Mouse (Mus musculus): ENCODE data around the gene Pgp. TPM values are rescaled to one million over a fixed set of nuclear protein-coding genes. Genes with fewer than 3 reads are reported as not detected.

Pgp gene
- polyA plus RNA-seq, 1 experiment from 2014 or later = 85.4 TPM

DNA sequence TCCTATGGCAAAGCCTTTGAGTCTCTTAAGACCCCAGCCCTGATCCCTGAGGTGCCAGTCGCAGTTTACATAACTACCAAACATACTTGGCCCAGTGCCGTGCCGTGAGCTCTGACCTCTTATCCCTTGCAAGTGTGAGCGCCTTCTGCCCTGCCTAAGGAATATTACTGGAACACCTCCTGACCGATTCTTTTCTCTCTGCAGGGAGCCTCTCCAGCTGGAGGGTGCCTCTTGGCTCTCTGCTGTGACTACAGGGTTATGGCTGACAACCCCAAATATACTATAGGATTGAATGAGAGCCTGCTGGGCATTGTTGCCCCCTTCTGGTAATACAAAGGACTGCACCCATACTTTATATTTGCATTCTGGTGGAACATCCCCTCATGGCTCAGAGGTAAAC is 33.2 kb upstream of the Pgp start:
- Histone ChIP-seq H3K9ac (ENCODE audit: low read depth, low read length) (no peak overlapping the region), H3K36me3 (ENCODE audit: control insufficient read depth, insufficient read depth, low read length) (peaks cover 21% of the 10 kb centered on the region), H3K4me2 (ENCODE audit: low read length) (no peak overlapping the region), H3K27me3 (replicated peaks; ENCODE audit: control insufficient read depth, insufficient read depth, low read length) (no peaks in the 10 kb centered on the region), H3K9me3 (ENCODE audit: control insufficient read depth, low read length) (no peaks in the 10 kb centered on the region), H3K27ac (ENCODE audit: low read depth, low read length) (no peak overlapping the region), H3K4me1 (ENCODE audit: control insufficient read depth, insufficient read depth, low read depth, low read length) (no peaks in the 10 kb centered on the region), H3K4me3 (ENCODE audit: low read length) (no peak overlapping the region)
- 63% methylated on average over 5 of the region's 5 CpGs for WGBS
- ATAC-seq = peak; percentile 55

GRCm38 (mm10) chr17:24440377-24440776 is 29.8 kb upstream of the Pgp start:
- H3K4me1 ChIP-seq (ENCODE audit: control insufficient read depth, insufficient read depth, low read depth, low read length) = no peaks in the 10 kb centered on the region
- 92% methylated on average over 8 of the region's 8 CpGs for WGBS

DNA sequence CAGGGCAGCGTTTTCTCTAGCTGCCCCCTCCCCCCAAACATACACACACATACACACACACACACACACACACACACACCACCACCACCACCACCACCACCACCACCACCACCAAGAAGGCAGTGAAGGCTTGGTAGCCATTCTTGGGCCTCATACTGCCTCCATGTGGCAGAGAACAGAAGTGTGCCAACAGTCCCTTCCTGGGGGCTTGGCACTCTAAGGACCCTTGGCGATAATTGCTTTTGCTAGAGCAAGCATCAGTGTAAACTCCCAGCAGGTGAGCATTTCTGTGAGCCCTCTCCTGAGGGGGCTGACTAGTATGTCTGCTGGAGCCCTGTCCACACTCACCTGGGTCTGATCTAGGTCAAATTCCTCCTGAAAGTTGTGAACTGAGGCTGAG is 29.0 kb upstream of the Pgp start:
- no peak for ATAC-seq
- H3K9me3 ChIP-seq (ENCODE audit: control insufficient read depth, low read length) = no peaks in the 10 kb centered on the region
- WGBS = 38% methylated on average over 1 of the region's 2 CpGs
- no peaks in the 10 kb centered on the region for H3K4me1 ChIP-seq (ENCODE audit: control insufficient read depth, insufficient read depth, low read depth, low read length)
- H3K4me2 ChIP-seq (ENCODE audit: low read length) = no peak overlapping the region
- H3K27me3 ChIP-seq (replicated peaks; ENCODE audit: control insufficient read depth, insufficient read depth, low read length) = no peaks in the 10 kb centered on the region
- no peak overlapping the region for H3K4me3 ChIP-seq (ENCODE audit: low read length)
- no peak overlapping the region for H3K27ac ChIP-seq (ENCODE audit: low read depth, low read length)
- peaks cover 46% of the 10 kb centered on the region for H3K36me3 ChIP-seq (ENCODE audit: control insufficient read depth, insufficient read depth, low read length)
- no peak overlapping the region for H3K9ac ChIP-seq (ENCODE audit: low read depth, low read length)

More at GRCm38 (mm10) chr17:24440377-24440776, 29.8 kb upstream of the Pgp start:
- Histone ChIP-seq H3K27ac (ENCODE audit: low read depth, low read length) (no peak overlapping the region), H3K9me3 (ENCODE audit: control insufficient read depth, low read length) (no peaks in the 10 kb centered on the region), H3K4me2 (ENCODE audit: low read length) (no peak overlapping the region), H3K9ac (ENCODE audit: low read depth, low read length) (no peak overlapping the region), H3K4me3 (ENCODE audit: low read length) (no peak overlapping the region), H3K36me3 (ENCODE audit: control insufficient read depth, insufficient read depth, low read length) (peaks cover 38% of the 10 kb centered on the region), H3K27me3 (replicated peaks; ENCODE audit: control insufficient read depth, insufficient read depth, low read length) (no peaks in the 10 kb centered on the region)
- ATAC-seq = no peak

GRCm38 (mm10) chr17:24442107-24442506 is 28.1 kb upstream of the Pgp start:
- Histone ChIP-seq H3K4me1 (ENCODE audit: control insufficient read depth, insufficient read depth, low read depth, low read length) (no peaks in the 10 kb centered on the region), H3K27ac (ENCODE audit: low read depth, low read length) (no peak overlapping the region), H3K9ac (ENCODE audit: low read depth, low read length) (no peak overlapping the region), H3K27me3 (replicated peaks; ENCODE audit: control insufficient read depth, insufficient read depth, low read length) (no peaks in the 10 kb centered on the region), H3K4me2 (ENCODE audit: low read length) (no peak overlapping the region), H3K4me3 (ENCODE audit: low read length) (no peak overlapping the region), H3K36me3 (ENCODE audit: control insufficient read depth, insufficient read depth, low read length) (peaks cover 53% of the 10 kb centered on the region), H3K9me3 (ENCODE audit: control insufficient read depth, low read length) (no peaks in the 10 kb centered on the region)
- 87% methylated on average over 14 of the region's 14 CpGs for WGBS
- no peak; the same call in 1 of the 2 replicates for ATAC-seq

DNA sequence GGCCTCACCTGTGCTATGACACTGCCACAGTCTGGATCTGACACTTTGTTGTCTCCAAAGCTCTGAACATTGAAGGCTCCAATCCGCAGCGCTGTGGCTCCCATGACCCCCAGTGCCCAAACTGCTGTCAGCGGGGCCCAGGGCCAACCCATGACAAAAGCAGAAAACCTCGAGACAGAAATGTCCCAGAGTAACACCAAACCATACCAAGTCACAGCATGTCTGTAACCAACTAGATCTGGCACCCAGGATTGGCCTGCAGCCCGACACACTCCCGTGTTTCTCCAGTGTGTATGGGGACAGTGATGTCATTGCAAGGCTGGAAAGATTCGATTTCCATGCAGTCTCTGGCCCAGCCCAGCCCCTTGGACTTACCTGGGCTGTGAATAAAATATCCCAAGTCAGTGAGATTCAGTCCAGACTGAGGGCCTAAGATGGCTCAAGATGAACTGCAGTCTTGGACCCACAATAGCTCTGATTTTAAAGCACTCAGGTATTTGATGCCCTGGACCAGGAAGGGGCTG is 27.5 kb upstream of the Pgp start, which contains the start of gene Dnase1l2:
Gene Dnase1l2 (minus strand): TSS at position 474 of the 524 bp plus-strand sequence.
- Histone ChIP-seq H3K27ac (ENCODE audit: low read depth, low read length) (no peak within 1 kb of the TSS), H3K36me3 (ENCODE audit: control insufficient read depth, insufficient read depth, low read length) (peaks cover 52% of the 10 kb centered on the region), H3K9me3 (ENCODE audit: control insufficient read depth, low read length) (no peaks in the 10 kb centered on the region), H3K27me3 (replicated peaks; ENCODE audit: control insufficient read depth, insufficient read depth, low read length) (no peaks in the 10 kb centered on the region), H3K9ac (ENCODE audit: low read depth, low read length) (no peak within 1 kb of the TSS), H3K4me3 (ENCODE audit: low read length) (no peak within 1 kb of the TSS), H3K4me1 (ENCODE audit: control insufficient read depth, insufficient read depth, low read depth, low read length) (no peaks in the 10 kb centered on the region), H3K4me2 (ENCODE audit: low read length) (no peak within 1 kb of the TSS)
- ATAC-seq = no peak
- WGBS = 85% methylated on average over 7 of the region's 7 CpGs

- Histone ChIP-seq H3K27ac (ENCODE audit: low read depth, low read length) (no peak overlapping the region), H3K36me3 (ENCODE audit: control insufficient read depth, insufficient read depth, low read length) (peaks cover 53% of the 10 kb centered on the region), H3K4me3 (ENCODE audit: low read length) (no peak overlapping the region), H3K9me3 (ENCODE audit: control insufficient read depth, low read length) (no peaks in the 10 kb centered on the region), H3K4me1 (ENCODE audit: control insufficient read depth, insufficient read depth, low read depth, low read length) (no peaks in the 10 kb centered on the region), H3K27me3 (replicated peaks; ENCODE audit: control insufficient read depth, insufficient read depth, low read length) (no peaks in the 10 kb centered on the region), H3K4me2 (ENCODE audit: low read length) (no peak overlapping the region), H3K9ac (ENCODE audit: low read depth, low read length) (no peak overlapping the region)
- no peak for ATAC-seq
- WGBS = 93% methylated on average over 4 of the region's 4 CpGs
These were observed 26.8 kb upstream of the Pgp start for GRCm38 (mm10) chr17:24443409-24443808.

- ATAC-seq = no peak
- H3K27me3 ChIP-seq (replicated peaks; ENCODE audit: control insufficient read depth, insufficient read depth, low read length) = no peaks in the 10 kb centered on the region
- H3K9me3 ChIP-seq (ENCODE audit: control insufficient read depth, low read length) = no peaks in the 10 kb centered on the region
- H3K4me2 ChIP-seq (ENCODE audit: low read length) = no peak overlapping the region
- H3K36me3 ChIP-seq (ENCODE audit: control insufficient read depth, insufficient read depth, low read length) = peaks cover 51% of the 10 kb centered on the region
- 94% methylated on average over 8 of the region's 8 CpGs for WGBS
- no peak overlapping the region for H3K4me3 ChIP-seq (ENCODE audit: low read length)
- no peaks in the 10 kb centered on the region for H3K4me1 ChIP-seq (ENCODE audit: control insufficient read depth, insufficient read depth, low read depth, low read length)
- H3K9ac ChIP-seq (ENCODE audit: low read depth, low read length) = no peak overlapping the region
- H3K27ac ChIP-seq (ENCODE audit: low read depth, low read length) = no peak overlapping the region
These were observed 23.6 kb upstream of the Pgp start for GRCm38 (mm10) chr17:24446590-24446989.

DNA sequence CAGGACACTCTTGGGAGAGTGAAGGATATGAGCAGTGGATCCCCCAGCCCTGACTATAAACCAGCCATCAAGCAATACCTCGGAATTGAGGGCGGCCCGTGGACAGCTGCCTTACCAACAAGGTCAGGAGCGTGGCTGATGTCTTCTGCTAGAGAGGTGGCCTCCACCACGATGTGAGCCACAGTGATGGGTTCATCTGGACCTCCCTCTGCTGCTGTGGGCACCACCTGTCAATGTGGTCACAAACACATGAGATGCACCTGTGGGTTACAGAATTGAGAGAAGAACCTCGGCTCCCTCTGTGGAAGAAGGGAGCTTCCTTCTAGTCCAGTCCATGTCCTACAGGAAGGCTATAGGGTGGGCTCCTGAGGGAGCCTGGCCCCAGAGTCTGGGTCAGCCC is 20.7 kb upstream of the Pgp start:
- 96% methylated on average over 6 of the region's 6 CpGs for WGBS
- no peak for ATAC-seq

GRCm38 (mm10) chr17:24451220-24451619 is 19.0 kb upstream of the Pgp start:
- H3K4me2 ChIP-seq (ENCODE audit: low read length) = no peak overlapping the region
- WGBS = 95% methylated on average over 6 of the region's 6 CpGs
- H3K9me3 ChIP-seq (ENCODE audit: control insufficient read depth, low read length) = no peaks in the 10 kb centered on the region
- H3K4me1 ChIP-seq (ENCODE audit: control insufficient read depth, insufficient read depth, low read depth, low read length) = peaks cover 10% of the 10 kb centered on the region
- no peak overlapping the region for H3K9ac ChIP-seq (ENCODE audit: low read depth, low read length)
- H3K36me3 ChIP-seq (ENCODE audit: control insufficient read depth, insufficient read depth, low read length) = peaks cover 25% of the 10 kb centered on the region
- no peak overlapping the region for H3K4me3 ChIP-seq (ENCODE audit: low read length)
- no peak for ATAC-seq
- H3K27ac ChIP-seq (ENCODE audit: low read depth, low read length) = no peak overlapping the region
- H3K27me3 ChIP-seq (replicated peaks; ENCODE audit: control insufficient read depth, insufficient read depth, low read length) = no peaks in the 10 kb centered on the region

More for the DNA sequence above, 20.7 kb upstream of the Pgp start:
- Histone ChIP-seq H3K4me1 (ENCODE audit: control insufficient read depth, insufficient read depth, low read depth, low read length) (peaks cover 10% of the 10 kb centered on the region), H3K9me3 (ENCODE audit: control insufficient read depth, low read length) (no peaks in the 10 kb centered on the region), H3K36me3 (ENCODE audit: control insufficient read depth, insufficient read depth, low read length) (peaks cover 42% of the 10 kb centered on the region), H3K4me2 (ENCODE audit: low read length) (no peak overlapping the region), H3K27me3 (replicated peaks; ENCODE audit: control insufficient read depth, insufficient read depth, low read length) (no peaks in the 10 kb centered on the region), H3K27ac (ENCODE audit: low read depth, low read length) (no peak overlapping the region), H3K4me3 (ENCODE audit: low read length) (no peak overlapping the region), H3K9ac (ENCODE audit: low read depth, low read length) (no peak overlapping the region)

- Histone ChIP-seq H3K9ac (ENCODE audit: low read depth, low read length) (no peak overlapping the region), H3K4me2 (ENCODE audit: low read length) (no peak overlapping the region), H3K27me3 (replicated peaks; ENCODE audit: control insufficient read depth, insufficient read depth, low read length) (no peaks in the 10 kb centered on the region), H3K27ac (ENCODE audit: low read depth, low read length) (no peak overlapping the region), H3K4me3 (ENCODE audit: low read length) (no peak overlapping the region), H3K9me3 (ENCODE audit: control insufficient read depth, low read length) (no peaks in the 10 kb centered on the region), H3K36me3 (ENCODE audit: control insufficient read depth, insufficient read depth, low read length) (peaks cover 14% of the 10 kb centered on the region), H3K4me1 (ENCODE audit: control insufficient read depth, insufficient read depth, low read depth, low read length) (peaks cover 10% of the 10 kb centered on the region)
- no peak for ATAC-seq
- WGBS = 93% methylated on average over 2 of the region's 2 CpGs
These were observed 16.8 kb upstream of the Pgp start for GRCm38 (mm10) chr17:24453372-24453771.

Measured in hindbrain, embryonic 16.5 days (tissue).